Mouse (Mus musculus) brain, embryonic 14.5 days (tissue): ENCODE data around the gene Nlrc5.

Experiments used
- CTCF ChIP-seq: fragments of 200-500 bp; IDR thresholded peaks from 2 replicates; pipeline ENCODE4 v1.5.1; 2012; ENCODE audit warnings: inconsistent platforms, mild to moderate bottlenecking, moderate library complexity, borderline replicate concordance; ENCODE audit not compliant: insufficient read depth, insufficient read length; ENCODE audit errors: extremely low read depth
- POLR2A ChIP-seq: fragments of 200-500 bp; IDR thresholded peaks from 2 replicates; pipeline ENCODE4 v1.6.1; 2012; ENCODE audit warnings: mild to moderate bottlenecking, inconsistent platforms, borderline replicate concordance; ENCODE audit not compliant: poor library complexity, insufficient read depth, insufficient read length, severe bottlenecking; ENCODE audit errors: extremely low read depth

DNA sequence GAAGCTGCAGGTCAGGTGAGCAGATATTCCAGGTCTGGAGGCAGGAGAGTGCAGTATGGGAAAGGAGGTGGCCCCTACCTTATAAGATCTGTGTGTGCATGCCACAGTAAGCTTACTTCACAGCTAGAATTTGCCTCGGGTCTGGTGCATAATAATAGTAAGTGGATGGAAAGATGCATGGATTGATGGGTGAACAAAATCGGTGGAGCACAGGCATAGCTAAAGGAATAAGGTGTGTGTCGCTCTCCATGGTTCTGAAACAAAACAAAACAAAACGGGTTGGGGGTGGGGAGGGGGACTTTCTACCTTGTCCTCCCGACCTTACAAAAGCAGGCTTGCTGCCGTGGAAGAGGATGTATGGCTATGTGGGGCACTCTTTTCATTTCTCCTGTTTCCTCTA lies 47.9 kb downstream of the Nlrc5 start:
- TF ChIP-seq CTCF (no peak), POLR2A (no peak)
